Mouse (Mus musculus): ENCODE data around the gene Mettl21c.
"Not testable (repeated sequence)": the region's sequence is repeated elsewhere in the genome, so short reads cannot be mapped to it uniquely, and the experiment has no call there.

Mettl21c gene

DNA sequence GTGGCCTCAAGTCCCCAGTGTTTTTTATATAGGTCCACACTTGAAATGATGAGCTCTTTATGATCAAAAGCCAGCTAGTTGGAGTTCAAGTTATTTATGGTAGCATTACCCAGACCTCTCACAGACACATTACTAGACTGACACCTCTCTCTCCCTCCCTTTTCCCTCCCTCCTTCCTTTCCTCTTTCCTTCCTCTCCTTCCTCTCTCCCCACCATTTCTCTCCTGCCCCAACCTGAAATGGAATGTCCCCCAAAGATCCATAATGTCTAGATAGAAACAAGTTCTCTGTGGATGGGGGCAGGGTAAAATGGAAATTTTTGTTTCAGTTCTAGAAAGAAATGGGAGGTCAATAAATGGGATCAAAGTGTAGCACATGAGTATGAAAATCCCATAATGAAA lies at the start of gene Mettl21c:
Gene Mettl21c (minus strand): TSS at position 101 of the 400 bp plus-strand sequence.
- DNase-seq (ENCODE audit: low spot score), result no peak

DNA sequence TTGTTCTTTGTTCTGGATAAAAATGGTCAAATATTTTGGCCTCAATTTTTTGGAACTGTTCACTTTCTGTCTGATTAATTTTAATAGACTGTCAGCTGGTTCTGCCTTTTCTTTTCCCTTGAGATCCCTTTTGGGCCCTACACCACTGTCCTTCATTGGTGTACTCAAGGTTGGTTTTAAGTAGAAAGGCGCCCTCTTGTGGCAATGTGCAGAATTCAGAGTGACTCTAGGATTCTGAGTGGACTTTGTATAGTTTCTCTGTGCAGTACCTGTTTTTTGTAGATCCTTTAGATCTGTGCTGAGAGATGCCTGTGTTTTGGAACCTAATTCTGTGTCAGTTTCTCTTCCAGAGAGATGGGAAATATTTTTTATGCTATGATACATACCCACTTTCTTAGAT lies 44.8 kb upstream of the Mettl21c start:
- DNase-seq (ENCODE audit: low spot score), result peak; percentile 57

DNA sequence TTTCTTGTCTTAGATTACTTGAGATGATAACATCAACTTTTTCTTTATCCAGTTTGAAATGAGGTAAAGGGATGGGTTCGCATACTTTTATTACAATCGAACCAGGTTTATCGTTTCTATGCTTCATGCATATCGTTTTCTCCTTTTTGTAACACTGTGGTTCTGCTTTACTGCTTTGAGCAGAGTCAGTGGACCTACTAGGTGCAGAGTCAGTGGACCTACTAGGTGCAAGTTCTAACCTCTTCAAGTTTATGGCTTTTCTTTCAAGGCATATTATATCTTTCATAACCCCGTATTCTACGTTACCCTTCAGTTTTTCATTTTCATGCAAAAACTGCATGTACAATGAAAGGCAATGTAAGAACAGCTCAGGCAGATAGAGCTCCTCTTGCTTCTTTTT lies 43.6 kb upstream of the Mettl21c start:
- DNase-seq (ENCODE audit: low spot score), result no peak

DNA sequence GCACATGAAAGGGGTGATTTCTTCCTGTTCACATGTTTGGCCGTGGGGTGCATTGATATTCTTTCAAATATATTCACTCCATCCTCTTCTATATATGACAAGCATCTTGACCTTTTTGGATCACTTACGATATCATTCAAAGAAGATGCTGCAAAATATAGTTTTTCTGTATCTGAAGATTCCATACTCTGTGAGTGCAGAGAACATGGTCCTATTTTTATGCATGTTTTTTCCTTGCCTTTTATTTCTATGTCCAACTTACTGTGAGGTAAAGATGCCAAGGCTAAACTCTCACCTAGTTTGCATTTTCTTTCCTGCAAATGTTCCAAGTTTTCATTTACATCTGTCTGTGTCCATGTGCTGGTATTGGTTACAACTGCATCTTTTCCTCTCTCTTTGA lies 42.0 kb upstream of the Mettl21c start, which contains the start of gene Gm8251:
Gene Gm8251 (minus strand): TSS at position 101 of the 400 bp plus-strand sequence.
- no peak for DNase-seq (ENCODE audit: low spot score)

DNA sequence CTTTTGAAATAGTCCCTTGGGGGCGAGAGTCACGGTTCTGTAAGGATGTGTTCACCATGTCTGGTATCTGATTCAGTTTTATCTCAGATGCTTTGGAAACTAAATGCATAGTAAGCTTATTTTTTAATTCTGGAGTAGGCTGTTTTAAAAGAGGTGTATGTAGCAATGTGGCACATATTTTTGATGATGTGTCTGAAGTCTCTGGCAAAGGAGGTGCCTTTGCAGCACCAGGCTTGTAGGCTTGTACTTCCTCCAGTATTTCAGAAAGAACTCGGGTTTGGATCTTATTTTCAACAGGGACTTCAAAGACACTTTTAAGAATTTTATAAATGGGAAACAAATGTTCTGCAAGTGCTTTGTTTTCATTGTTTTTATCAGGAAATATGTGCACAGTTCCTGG lies 38.0 kb upstream of the Mettl21c start:
- DNase-seq (ENCODE audit: low spot score), result no peak

DNA sequence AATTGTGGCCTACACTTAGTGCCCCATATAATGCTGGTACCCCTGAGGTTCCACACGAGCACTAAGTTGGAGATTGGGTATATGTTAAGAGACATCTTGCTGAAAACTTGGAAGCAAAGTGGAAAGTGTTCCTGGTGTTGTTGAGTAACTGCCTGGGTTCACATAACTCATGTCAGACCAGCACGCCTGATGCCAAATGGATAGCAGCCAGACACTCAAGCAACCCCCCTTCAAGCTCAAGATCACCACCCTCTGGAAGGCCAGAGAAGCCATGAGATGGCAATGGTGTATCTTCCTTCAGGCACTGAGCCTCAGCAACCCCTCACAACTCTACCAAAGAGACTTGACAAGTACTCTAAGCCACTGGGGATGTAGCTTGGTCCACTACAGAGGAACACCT lies 26.7 kb upstream of the Mettl21c start:
- DNase-seq (ENCODE audit: low spot score), result no peak

DNA sequence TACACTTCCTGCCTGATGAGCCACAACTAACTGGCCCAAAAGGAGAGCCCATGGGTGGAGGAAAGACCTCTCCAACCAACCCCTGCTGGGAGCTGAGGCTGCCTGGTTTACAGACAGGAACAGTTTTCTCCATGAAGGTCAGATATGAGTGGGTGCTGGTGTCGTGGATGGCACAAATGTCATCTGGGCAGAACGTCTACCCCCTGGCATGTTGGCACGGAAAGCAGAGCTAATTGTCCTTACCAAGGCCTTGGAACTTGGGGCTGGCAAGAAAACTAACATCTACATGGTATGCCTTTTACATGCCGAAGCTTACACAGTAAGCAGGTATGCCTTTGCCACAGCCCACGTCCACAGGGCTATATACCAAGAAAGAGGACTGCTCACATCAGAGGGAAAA lies 25.9 kb upstream of the Mettl21c start:
- DNase-seq (ENCODE audit: low spot score), result not testable (repeated sequence)

DNA sequence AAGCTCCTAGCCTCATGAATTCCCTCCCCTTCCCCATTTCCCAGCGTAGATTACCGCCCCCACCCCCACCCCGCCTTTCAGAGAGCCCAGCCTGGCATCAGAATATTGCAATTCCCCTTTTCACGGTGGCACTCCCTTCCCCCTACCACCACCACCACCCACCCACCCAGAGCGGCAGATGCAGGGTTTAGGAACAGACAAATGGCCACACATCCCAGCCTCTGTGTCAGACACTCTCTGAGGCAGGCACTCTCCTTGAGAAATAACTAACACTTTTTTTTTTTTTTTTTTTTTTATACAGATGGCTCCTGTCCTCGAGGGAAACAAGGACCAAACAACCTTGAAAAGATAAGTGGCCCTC lies 22.7 kb upstream of the Mettl21c start:
- no peak for DNase-seq (ENCODE audit: low spot score)

DNA sequence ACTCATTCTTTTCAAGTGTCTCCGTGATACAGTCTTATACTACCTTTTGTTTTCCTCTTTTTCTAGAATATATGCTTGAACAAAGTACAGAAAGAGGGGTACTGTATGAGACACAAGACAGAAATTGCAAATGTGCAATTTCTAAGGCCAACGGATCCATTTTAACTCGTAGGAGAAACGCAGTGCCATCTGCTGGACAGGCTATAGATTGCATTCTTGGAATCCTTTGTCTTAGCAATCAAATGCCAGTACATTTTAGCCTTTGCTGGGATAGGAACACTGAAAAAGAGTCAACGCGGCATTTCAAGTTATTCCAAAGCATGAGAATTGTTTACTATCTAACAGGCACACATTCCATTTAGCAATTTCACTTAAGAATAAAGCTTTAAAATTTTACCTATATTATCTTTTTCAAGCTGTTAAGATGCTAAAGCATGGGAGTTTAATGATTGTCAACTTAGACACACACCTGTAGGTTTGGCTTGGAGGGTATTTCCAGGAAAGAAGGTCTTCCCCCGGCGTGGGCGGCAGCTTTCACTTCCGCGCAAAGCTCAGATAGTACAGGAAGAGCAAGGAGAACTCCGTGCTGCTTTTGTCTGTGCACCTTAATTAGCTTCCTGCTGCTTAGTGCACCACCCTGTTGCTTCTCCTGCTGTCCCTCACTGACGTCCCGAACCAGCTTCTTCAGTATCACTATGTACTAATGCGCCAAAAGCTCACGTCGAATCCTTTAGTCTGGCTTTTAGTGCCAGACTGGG lies 22.1 kb upstream of the Mettl21c start:
- DNase-seq (ENCODE audit: low spot score), result peak; percentile 66

DNA sequence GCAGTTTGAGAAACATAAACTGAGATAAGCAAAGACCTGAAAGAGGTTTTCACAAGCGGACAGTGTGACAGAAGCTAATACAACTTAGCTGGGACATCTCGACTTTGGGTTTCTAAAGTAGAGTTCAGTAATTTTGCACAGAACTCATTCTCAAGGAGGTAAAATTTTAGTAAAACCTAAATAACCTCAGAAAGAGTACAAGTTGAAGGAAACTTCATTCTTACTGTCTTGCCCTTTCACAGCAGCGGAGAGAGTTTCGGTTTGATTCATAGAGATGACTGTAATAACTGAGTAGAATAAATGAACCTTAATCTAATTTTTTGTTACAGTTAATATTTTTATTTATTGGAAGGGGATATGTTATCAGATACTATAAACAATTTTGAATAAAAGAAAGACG lies 13.1 kb upstream of the Mettl21c start:
- no peak for DNase-seq (ENCODE audit: low spot score)

DNA sequence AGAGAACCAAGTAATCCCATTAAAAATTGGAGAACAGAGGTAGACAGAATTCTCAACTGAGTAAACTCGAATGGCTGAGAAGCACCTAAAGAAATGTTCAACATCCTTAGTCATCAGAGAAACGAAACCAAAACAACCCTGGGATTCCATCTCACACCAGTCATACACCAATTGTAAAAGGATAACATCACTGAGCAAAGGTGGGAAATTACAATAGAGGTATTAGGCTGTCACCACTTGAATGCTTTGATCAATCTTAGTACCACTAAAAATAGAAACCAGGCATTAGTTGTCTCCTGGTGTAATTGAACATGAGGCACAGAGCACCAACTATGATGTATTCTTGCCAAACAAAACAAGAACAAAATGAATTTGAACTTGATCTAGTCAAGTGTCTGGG lies 12.4 kb upstream of the Mettl21c start:
- no peak for DNase-seq (ENCODE audit: low spot score)

DNA sequence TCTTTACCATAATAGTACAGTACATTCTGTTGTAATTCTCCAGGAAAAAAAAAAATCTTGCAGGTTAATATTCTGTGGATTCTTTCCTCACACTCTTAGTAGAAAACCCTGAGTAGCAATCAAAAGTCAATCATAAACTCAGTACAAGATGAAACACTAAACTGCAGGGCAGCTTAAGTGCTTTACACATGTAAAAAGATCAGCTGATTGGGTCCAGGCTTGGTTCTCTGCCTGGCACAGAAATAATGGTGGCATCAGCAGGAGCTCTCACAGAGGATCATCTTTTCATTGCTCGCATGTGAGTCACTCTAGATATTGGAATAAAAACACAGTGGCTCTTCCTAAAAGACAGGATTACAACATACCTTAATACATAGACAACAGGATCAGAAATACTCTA lies 7.8 kb upstream of the Mettl21c start:
- DNase-seq (ENCODE audit: low spot score), result no peak

DNA sequence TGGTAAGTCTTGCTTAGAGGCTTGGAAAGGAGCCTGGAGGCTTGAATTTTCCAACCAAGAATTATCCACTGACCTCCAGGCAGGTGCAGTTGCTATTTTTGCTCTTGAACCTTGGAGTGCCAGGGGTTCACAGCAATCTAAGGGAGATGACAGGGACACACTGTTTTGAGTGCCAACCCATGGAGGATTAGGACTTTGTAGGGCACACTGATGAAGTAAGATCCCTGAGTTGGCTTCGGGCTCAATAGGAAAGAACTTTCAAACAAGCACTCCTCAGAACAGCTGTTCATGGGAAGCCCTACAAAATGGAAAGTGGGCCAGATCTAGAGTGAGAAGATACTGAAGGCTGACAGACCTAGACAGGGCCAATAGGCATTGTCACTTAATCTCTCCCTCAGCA lies 2.8 kb upstream of the Mettl21c start:
- no peak for DNase-seq (ENCODE audit: low spot score)

DNA sequence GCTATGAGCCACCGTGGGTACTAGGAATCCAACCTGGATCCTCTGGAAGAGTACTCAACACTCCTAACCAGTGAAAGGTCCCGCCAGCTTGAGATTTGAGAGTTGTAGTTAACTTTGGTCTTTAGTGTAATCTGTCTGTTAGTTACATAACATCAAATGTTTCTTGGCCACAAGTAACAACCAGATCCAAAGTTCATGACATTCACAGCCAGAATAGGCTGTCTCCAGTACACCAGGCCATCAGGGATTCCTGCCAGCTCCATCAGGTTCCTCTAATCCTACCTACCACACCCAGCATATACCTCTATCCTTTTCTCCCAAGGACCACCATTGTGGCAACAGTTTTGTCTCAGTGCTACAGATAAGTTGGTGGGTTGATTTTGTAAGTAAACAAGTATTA lies 4.3 kb downstream of the Mettl21c start:
- DNase-seq (ENCODE audit: low spot score), result no peak

DNA sequence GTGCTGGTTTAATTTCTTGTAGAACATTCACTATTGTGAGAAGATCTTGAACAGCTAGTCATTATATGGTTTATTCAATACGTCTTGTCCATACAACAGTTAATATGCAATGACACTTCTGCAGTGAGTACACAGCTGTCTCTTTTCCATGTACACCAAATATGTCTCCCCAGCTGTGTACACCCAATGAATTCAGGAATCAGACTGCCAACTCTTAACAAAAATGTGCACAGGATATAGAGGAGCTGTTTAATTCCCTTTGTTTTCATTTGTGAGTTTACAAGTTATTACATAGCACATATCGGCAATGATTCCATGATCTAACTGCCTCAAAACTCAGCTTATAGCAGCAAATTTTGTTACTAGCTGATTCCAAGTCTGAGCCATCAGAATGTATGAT lies 15.3 kb downstream of the Mettl21c start:
- no peak for DNase-seq (ENCODE audit: low spot score)

DNA sequence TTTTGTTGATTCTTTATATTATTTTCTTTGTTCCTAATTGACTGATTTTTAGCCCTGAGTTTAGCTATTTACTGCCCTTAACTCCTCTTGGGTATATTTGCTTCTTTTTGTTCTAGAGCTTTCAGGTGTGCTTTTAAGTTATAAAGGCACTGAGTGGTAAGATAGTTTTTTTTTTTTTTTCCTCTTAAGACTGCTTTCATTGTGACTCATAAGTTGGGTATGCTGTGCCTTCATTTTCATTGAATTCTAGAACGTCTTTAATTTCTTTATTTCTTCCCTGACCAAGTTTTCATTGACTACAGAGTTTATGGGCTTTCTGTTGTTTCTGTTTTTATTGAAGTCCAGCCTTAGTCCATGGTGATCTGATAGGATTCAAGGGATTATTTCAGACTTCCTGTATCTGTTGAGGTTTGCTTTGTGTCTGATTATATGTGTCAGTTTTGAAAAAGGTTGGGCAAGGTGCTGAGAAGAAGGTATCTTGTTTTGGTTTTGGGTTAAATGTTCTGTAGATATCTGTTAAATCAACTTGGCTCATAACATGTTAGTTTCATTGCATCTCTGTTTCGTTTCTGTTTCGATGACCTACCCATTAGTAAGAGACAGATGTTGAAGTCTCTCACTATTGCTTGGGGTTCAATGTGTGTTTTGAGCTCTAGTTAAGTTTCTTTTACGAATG lies 22.8 kb downstream of the Mettl21c start:
- no peak for DNase-seq (ENCODE audit: low spot score)

DNA sequence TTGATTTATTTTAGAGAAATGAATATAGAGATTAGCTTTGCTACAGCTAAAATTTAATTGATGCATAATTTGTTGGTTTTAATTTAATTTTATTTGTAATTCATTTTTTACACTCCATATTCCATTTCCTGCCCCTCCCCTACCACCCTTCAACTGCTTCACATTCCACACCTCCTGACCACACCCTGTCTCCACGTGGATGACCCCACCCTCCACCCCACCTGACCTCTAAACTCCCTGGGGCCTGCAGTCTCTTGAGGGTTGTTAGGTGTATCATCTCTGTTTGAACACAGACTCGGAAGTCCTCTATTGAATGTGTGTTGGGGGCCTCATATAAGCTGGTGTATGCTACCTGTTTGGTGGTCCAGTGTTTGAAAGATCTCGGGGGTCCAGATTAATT lies 48.7 kb downstream of the Mettl21c start:
- no peak for DNase-seq (ENCODE audit: low spot score)

DNA sequence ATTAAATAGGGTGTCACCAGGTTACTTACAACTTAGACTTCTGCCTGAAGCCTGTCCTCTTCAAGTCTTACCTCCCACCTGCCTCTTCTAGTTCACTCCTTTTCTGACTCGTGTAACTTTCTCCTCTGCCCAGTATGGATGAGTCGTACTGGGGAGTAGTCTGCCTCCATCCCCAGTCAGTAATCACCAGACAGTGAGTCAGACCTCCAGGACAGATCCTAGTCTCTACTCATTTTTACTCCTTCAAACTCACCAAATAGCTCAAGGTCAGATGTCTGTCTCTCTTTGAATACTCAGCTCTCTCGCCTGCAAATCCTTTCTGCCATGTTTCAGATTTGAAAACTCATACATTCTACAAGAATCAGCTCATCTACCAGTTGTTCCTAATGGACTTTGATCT lies 50.5 kb downstream of the Mettl21c start:
- DNase-seq (ENCODE audit: low spot score), result no peak

DNA sequence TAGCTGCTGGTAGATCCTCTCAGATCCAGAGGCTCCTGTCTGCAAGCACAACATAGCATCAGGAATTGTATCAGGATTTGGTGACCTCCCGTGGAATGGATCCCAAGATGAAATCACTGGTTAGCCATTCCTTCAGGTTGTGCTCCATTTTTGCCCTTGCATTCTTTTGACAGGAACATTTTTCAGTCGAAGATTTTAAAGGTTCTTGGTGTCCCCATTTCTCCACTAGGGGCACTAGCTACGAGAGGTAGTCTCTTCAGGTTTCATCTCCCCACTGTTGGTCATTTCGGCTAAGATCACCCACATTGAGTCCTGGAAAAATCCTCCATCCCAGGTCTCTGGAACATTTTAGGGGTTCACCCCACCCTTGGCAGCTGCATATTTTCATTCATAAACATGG lies 53.1 kb downstream of the Mettl21c start:
- no peak for DNase-seq (ENCODE audit: low spot score)

DNA sequence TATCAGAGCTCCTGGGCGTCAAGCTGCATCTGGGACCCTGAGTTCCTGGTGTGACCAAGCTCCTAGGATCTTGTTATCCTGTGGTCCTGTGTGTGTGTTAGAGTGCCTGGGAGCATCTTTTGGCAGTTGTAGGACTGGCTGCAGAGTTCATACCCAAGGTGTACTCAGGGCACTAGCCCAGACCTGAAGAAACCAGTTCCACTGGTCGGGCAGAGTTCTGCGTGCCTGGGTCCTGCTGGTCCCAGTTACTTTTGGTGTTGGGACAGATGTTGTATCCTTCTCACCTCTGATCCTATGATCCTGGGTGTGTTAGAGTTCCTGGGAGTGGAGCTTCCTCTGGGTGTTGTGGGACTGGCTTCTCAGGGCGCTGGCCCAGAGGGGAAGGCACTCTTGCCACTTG lies 55.5 kb downstream of the Mettl21c start:
- no peak for DNase-seq (ENCODE audit: low spot score)

Measured in T-cell, adult 2 months (primary cell).